Mouse (Mus musculus): ENCODE results near the gene Srcin1. TPM values are rescaled to one million over a fixed set of nuclear protein-coding genes. Genes with fewer than 3 reads are reported as not detected.

Gene Srcin1
- polyA plus RNA-seq, 1 experiment = 0.77 TPM

DNA sequence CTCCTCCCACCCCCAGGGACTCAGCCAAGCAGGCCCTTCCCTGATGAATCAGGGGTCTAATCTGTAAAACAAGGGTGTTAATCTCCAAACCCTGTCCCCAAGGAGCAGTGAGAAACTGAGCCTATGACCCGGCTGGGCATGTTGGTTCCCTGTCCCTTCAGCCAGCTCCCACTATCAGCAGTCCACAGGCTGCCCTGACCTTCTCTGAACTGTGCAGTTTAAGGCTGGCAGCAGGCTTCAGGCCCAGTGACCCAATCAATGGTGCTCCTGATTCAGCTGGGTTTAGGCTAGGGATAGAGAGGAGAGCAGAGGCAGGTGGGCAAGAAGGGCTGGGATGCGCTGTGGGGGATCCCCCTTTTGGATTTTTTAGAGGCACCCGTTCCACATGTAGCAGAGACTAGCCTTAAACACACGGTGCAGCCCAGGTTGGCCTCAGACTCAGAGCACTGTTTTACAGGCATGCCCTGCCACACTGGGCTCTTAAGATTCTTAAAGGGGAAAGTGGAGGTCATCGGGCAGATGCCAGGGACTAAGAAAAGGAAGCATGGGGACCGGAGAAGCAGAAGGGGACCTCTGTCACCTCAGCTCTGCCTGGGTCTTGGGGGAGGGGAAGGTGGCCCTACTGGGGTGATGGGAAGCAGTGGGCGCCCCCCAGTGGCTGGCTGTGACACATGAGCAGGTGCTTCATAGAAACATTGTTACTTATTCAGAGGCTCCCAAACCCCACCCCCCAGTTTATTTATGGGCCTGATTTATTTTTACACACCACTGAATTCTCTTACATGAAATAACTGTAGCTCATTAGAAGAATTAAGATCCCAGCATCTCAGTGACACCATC is 19.2 kb downstream of the Srcin1 start:
- DNase-seq (ENCODE audit: low read depth) = no peak

DNA sequence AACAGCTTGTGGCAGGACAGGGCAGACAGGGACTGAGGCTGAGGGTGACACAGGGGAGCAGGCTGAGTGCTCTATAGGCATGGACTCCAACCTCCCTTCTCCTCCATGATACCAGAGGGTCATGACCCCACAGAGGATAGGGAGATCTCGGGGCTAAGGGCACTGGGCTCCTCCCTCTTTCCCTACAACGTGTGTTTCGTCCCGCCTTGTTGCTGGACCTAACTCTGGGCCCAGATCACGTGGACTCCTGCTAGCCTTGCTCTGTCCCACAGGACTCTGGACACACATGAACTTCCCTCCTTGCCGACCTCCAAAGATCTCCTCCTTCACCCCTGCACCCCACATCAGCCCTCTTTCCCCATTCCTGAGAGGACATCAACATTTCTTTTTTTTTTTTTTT is 20.8 kb downstream of the Srcin1 start:
- no peak for DNase-seq (ENCODE audit: low read depth)

DNA sequence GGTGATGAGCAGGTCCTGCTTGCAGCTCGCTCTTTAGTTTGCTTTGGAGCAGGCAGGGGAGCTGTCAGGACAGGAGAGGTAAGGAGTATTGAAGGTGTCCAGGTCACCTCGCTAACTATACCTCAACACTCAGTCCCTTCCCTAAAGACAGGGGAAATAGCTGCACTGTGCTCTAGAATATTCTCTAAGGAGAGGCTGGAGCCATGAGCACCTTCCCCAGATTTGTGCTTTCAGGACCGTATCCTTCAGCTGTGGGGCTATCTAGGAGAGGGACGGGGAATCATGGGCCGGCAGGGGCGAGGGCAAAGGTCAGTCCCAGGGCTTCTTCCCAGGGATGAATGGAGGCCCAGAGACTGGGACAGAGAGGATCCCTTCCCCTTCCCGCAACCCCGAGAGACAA is 23.8 kb downstream of the Srcin1 start:
- DNase-seq (ENCODE audit: low read depth) = no peak

- DNase-seq (ENCODE audit: low read depth) = no peak
Measured at GRCm38 (mm10) chr11:97548757-97549156, 27.2 kb downstream of the Srcin1 start.

DNA sequence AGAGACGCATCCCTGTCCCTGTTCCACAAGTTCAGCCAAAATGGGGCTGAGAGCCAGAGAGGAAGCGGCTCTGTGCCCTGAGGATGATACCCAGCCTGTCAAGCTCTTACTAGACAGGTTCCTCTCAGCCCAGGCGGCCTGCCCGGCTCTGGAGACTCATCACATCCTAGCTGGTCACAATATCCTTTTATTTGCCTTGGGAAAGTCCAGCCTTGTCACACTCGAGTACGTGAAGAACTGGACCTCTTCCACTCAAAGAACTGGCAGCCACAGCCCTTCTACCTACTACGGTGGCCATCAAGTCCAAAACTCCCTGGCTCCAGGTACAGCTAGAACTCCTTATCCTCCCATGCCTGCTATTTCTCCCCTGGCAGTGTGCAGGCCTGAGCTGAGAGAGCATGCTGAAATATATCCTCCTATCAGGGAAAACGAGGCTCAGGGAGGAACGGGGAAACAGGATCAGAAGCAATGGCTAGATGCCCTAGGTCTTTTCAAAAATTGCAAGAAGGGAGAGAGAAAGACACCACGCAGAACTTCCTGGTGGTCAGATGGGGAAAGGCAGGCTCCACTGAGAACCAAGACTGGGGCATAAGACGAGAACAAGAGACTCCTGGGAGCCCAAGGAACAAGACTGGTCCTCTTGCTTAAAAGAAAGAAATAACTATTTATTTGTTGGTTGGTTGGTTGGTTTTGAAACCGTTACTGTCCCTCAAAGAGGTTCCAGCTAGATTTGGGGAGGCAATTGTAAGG is 27.9 kb downstream of the Srcin1 start:
- DNase-seq (ENCODE audit: low read depth) = no peak

DNA sequence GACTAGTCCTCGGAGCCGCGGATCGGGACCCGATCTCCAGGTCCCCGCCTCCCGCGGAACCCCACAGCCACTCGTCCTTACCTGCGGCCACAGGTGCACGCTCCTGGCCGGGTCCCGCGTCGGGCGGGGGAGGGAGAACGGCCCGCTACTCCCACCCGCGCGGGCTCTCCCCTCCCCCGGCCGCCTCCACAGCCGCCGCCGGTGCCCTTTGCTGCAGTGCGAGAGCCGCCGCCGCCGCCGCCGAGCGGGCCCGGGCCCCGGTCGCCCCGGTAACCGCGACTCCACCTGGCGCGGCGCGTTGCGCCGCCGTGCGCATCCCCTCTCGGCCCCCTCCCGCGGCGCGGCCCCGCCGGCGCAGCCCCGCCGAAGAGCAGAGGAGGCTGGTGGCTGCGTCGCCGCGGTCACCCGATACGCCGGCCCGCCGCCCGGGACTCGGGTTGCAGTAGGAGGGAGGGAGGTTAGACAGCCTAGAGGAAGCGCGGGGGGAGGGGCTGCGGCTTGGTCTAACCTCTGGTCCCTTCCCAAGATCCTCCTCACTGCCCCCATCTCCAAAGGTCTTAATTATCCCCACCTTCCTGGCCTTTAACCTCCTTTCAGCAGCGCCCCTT is 29.1 kb downstream of the Srcin1 start:
- DNase-seq (ENCODE audit: low read depth) = no peak

DNA sequence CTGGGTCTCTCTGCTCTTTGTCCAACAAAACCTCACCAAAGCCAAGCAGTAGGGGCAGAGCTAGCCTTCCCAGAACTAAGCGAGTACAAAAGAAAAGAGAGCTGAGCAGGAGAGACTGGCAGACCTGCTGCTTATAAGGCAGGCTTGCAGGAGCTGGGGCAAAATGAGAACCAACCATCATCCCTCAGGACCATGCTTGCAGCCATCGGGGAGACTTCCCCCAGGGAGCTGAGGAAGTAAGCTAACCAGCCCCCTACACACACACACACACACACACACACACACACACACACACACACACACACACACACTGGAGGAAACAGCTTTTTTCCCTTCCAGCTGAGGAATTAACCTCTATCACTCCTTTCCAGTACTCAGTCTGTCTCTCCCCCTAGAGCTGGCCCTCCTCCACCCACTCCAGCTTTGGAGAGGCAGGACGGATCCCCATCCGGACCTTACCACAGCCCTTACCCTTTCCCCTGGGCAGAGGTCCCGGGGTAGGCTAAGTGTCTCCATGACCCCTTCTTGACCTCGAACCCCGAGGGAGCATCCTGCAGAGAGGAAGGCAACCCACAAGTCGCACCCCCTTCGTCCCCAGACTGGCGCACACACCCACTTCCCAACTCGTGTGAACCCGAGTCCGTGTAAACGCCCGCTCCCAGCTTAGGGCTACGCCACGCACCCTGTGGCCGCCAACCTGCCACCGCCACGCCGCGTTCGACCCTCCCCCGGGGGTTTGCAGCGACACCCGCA is 30.0 kb downstream of the Srcin1 start:
- no peak for DNase-seq (ENCODE audit: low read depth)

GRCm38 (mm10) chr11:97543883-97544282 is 32.1 kb downstream of the Srcin1 start:
- no peak for DNase-seq (ENCODE audit: low read depth)

GRCm38 (mm10) chr11:97543181-97543733 is 32.7 kb downstream of the Srcin1 start:
- DNase-seq (ENCODE audit: low read depth) = no peak

GRCm38 (mm10) chr11:97542171-97543150 is 33.5 kb downstream of the Srcin1 start:
- DNase-seq (ENCODE audit: low read depth) = no peak

DNA sequence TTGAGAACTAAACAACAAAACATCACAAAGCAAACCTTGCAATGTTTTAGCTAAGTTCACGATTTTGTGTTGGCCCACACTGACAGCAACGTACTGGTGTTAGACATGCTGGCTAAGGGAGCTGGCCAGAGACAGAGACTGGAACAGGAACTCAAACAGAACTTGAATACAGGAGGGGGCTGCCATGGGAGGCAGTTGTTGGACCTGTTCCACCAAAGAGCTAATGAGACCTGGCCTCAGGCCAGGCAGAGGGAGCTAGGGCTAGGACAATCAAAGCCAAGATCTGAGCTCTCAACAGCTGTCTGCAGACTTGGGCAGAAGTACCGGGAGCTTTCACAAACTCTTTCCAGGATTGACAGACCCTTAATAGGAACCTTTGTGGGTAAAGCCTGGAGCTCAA is 35.4 kb downstream of the Srcin1 start:
- no peak for DNase-seq (ENCODE audit: low read depth)

DNA sequence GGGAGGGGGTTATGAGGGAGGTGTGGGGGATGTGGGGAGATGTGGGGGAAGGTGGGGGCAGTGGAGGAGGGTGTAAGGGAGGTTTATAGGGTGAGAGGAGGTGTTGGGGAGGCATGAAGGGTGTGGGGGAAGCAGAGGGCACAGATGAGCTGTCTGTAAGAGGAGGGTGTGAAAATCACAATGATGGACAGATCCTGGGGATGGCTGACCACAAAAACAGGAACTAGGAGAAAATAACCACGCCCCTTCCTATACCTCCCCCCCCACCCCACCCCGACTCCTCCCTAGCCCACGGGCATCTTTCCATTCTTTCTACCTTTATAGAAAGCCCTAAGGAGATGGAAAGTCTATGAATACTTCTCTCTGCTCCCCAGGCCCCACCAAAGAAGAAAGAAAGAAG is 35.9 kb downstream of the Srcin1 start:
- no peak for DNase-seq (ENCODE audit: low read depth)

DNA sequence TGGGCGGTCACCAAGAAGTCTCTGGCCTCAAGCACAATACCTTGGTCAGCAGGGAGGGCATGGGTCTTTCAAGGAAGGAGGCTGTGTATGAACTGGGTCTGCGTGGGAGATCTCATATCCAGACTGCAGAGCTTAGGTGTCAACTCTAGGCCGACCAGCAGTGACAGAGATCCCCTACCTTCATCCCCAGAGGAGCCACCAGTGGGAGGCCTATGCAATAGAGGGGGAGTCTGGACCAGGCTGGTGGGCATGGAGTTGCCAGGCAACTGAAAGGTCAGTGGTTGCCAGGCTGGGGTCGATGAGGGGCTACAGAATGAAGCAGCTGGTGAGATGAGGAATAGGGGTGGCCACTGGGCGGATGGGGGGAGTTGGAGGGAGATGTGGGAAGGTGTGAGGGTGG is 36.4 kb downstream of the Srcin1 start:
- DNase-seq (ENCODE audit: low read depth) = no peak

- DNase-seq (ENCODE audit: low read depth) = no peak
Measured at GRCm38 (mm10) chr11:97537580-97538089, 38.4 kb downstream of the Srcin1 start.

DNA sequence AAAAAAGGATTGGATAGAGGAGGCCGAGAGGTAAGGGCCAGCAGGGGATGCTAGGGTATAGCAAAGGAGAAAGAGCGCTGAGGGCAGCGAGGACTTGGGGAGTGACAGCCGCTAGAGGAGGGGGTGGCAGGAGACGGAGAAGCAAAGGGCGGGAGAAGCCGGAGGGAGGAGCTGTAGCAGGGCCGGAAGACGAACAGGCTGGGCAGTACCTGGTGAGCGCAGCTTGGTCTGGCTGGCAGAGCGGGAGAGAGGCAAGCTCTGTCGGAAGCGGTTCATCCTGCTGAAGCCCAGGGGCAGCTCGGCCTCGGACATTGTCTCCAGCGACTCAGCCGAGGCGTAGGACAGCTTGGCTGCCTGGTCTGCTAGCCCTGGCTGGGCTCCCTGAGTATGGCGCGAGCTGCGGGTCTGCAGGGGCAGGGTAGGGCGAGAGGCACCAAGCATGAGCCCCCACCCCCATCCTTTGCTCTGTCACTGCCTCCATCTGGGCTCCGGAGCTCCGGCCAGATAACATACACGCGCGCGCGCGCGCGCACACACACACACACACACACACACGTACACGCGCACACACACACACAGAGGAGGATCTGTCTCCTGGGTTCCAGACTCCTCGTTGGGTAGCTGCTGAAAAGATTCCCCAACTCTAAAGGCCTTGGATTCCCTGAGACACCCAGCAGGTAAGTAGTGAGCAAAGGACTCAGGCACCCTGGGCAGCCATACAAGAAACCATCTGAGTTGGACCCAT is 39.0 kb downstream of the Srcin1 start:
- no peak for DNase-seq (ENCODE audit: low read depth)

GRCm38 (mm10) chr11:97536083-97536747 is 39.8 kb downstream of the Srcin1 start:
- DNase-seq (ENCODE audit: low read depth) = no peak

- no peak for DNase-seq (ENCODE audit: low read depth)
Measured at GRCm38 (mm10) chr11:97535660-97536059, 40.3 kb downstream of the Srcin1 start.

DNA sequence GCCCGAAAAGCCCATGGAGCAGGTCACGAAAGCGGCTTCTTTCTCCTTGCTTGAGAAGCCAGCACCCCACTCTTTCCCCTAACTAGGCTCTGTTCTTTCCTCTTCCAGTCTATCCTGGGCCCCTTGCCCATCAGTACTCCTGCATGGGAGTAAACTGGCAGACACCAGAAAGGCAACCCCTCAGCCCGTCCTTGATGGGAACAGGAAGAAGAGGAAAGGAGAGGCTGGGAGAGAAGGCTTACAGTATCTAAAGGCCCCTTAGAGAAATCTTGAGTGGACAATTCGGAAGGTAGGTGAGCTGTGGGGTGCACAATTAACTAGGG is 40.7 kb downstream of the Srcin1 start:
- DNase-seq (ENCODE audit: low read depth) = no peak
